28 mouse cellular contexts compared by ENCODE assay signal in the genomic region with DNA sequence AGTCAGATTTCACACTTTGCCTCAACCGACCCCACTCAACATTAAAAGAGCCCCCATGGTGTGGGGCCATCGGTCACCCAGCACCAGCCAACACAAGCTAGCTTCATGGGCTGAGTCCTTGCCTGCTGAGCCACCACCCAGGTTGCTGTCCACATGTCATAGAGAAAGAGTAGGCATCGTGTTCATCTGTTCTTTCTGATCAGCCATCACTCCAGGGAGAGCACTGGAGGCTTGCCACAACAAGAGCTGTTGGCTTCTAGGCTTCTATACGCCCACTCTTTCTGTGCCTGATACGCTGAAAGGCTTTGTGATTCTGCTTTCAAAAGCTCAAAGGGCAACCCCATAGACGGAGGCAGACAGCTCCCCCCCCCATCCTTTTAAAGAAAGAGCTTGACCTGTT.
DNase-seq lines count a peak whose midpoint lies in the region; ATAC-seq lines count a peak whose summit lies in the region.
"Had no signal": no experiment of that assay in that cellular context is flagged by ENCODE, and none has a peak within 500 bp of the region (broad histone marks: within the 10 kb centered on the region; RNA-seq: fewer than 3 reads in every experiment).

No protein-coding gene starts in this region.

- ATAC-seq in hindbrain, embryonic 13.5 days (ENCODE audit: low FRiP score) = no peak
- ATAC-seq: forebrain, embryonic 13.5 days; liver, embryonic 12.5 days; midbrain, embryonic 13.5 days; Patski had no signal

- H3K4me1 ChIP-seq in hindbrain, embryonic 13.5 days (replicated peaks) = peaks cover 50% of the 10 kb centered on the region
- peaks cover 22% of the 10 kb centered on the region for H3K4me1 ChIP-seq in hindbrain, embryonic 10.5 days (replicated peaks)
- H3K4me1 ChIP-seq: embryonic facial prominence, embryonic 13.5 days; liver, embryonic 12.5 days had no signal

- H3K27me3 ChIP-seq in hindbrain, embryonic 13.5 days = no peaks in the 10 kb centered on the region
- H3K27me3 ChIP-seq in hindbrain, embryonic 10.5 days (ENCODE audit: insufficient read depth, poor library complexity, severe bottlenecking) = no peaks in the 10 kb centered on the region
- H3K27me3 ChIP-seq: CH12.LX; embryonic facial prominence, embryonic 13.5 days; midbrain, embryonic 13.5 days had no signal

- no peaks in the 10 kb centered on the region for H3K9me3 ChIP-seq in hindbrain, embryonic 13.5 days
- H3K9me3 ChIP-seq in hindbrain, embryonic 10.5 days = no peaks in the 10 kb centered on the region
- H3K9me3 ChIP-seq: embryonic facial prominence, embryonic 13.5 days; forebrain, embryonic 13.5 days; midbrain, embryonic 13.5 days; neural tube, embryonic 12.5 days had no signal

- WGBS in hindbrain, embryonic 13.5 days = 62% methylated on average over 6 of the region's 6 CpGs
- WGBS in hindbrain, embryonic 10.5 days = 66% methylated on average over 6 of the region's 6 CpGs

- no peak for DNase-seq in hindbrain, embryonic 10.5 days (ENCODE audit: low spot score)
- peak; percentile 64 for DNase-seq in brain, adult 2 months (ENCODE audit: low read depth, low spot score)
- DNase-seq in layer of hippocampus, adult 11-12 months (ENCODE audit: low spot score) = peak; percentile 71
- DNase-seq in layer of hippocampus, postnatal 10 days (ENCODE audit: low spot score in 2 of 2) = peak; percentile 59 to 62
- no peak for DNase-seq in frontal cortex, postnatal 25 days (ENCODE audit: low spot score in 2 of 2)
- DNase-seq in urinary bladder, postnatal 10 days (ENCODE audit: low spot score) = no peak
- DNase-seq: adrenal gland, postnatal 36 days; B cell, adult 2 months; embryo, embryonic 11 days; kidney, adult 18-20 months; lung, adult 18-20 months; lung, postnatal 10 days; retina, postnatal 1 day; right cerebral cortex, postnatal 4 days; thymus, postnatal 14 days had no signal

- no peaks in the 10 kb centered on the region for H3K36me3 ChIP-seq in hindbrain, embryonic 13.5 days
- H3K36me3 ChIP-seq in hindbrain, embryonic 10.5 days = no peaks in the 10 kb centered on the region
- H3K36me3 ChIP-seq: embryonic facial prominence, embryonic 13.5 days; G1E; limb, embryonic 13.5 days; liver, embryonic 12.5 days; midbrain, embryonic 13.5 days; neural tube, embryonic 12.5 days had no signal

- H3K4me2 ChIP-seq in hindbrain, embryonic 13.5 days = no peak overlapping the region
- H3K4me2 ChIP-seq: embryonic facial prominence, embryonic 13.5 days; forebrain, embryonic 13.5 days; heart, embryonic 11.5 days; limb, embryonic 13.5 days; liver, embryonic 12.5 days; midbrain, embryonic 13.5 days; neural tube, embryonic 12.5 days had no signal

- H3K9ac ChIP-seq in hindbrain, embryonic 13.5 days = no peak overlapping the region
- H3K9ac ChIP-seq: embryonic facial prominence, embryonic 13.5 days; forebrain, embryonic 13.5 days; limb, embryonic 13.5 days; liver, embryonic 12.5 days; midbrain, embryonic 13.5 days; neural tube, embryonic 12.5 days had no signal

- H3K4me3 ChIP-seq in hindbrain, embryonic 13.5 days = no peak overlapping the region
- no peak overlapping the region for H3K4me3 ChIP-seq in hindbrain, embryonic 10.5 days
- H3K4me3 ChIP-seq: embryonic facial prominence, embryonic 13.5 days; erythroblast, embryonic 14.5 days; forebrain, embryonic 13.5 days; limb, embryonic 13.5 days; liver, embryonic 12.5 days; midbrain, embryonic 13.5 days; neural tube, embryonic 12.5 days had no signal

- H3K27ac ChIP-seq in hindbrain, embryonic 13.5 days = 0 out of 2 replicates have a peak overlapping the region, but pooled peaks have one; percentile 8
- H3K27ac ChIP-seq in hindbrain, embryonic 10.5 days = no peak overlapping the region
- H3K27ac ChIP-seq: embryonic facial prominence, embryonic 13.5 days; forebrain, embryonic 13.5 days; kidney, postnatal 0 days; limb, embryonic 13.5 days; liver, embryonic 12.5 days; midbrain, embryonic 13.5 days; neural tube, embryonic 12.5 days had no signal

Comparison
In these comparisons a context has a peak if more than half of its experiments do, and no peak if none do; other contexts are left out.
1. DNase-seq: peak in brain, adult 2 months (single experiment), layer of hippocampus, adult 11-12 months (single experiment) and layer of hippocampus, postnatal 10 days (2 of 2); none in hindbrain, embryonic 10.5 days (single experiment), frontal cortex, postnatal 25 days (0 of 2) and urinary bladder, postnatal 10 days (single experiment).